Mouse (Mus musculus): ENCODE results near the gene Gpat3.

DNA sequence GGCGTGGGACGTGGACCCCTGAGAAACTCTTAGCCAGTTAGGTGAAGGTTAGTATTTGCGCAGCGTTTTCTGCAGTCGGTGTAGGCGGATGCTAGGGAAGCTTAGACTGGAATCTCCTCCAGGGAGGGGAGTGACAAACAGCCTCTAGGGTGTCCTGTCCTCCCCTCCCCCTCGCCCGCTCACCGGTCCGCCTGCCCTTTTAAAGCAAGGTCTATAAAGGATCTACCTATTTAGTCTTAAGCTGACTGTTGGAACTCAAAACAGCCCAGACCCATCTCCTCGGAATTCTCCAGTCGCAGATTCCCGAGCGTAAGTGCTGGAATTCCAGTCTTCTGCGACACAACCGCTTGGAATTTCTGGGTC lies at the start of gene Gpat3:
- TF ChIP-seq CTCF (IDR thresholded peaks at IDR 0.05; ENCODE audit: control insufficient read depth, insufficient read depth, insufficient read length) (no peak), MYOG (IDR thresholded peaks at IDR 0.05; ENCODE audit: control insufficient read depth, extremely low read depth, insufficient read length) (no peak), FOSL1 (IDR thresholded peaks at IDR 0.05; ENCODE audit: insufficient read depth, low read length, poor library complexity, severe bottlenecking) (no peak), MAX (IDR thresholded peaks at IDR 0.05) (no peak), USF1 (IDR thresholded peaks at IDR 0.05; ENCODE audit: low read depth) (no peak), MYOD1 (IDR thresholded peaks at IDR 0.05; ENCODE audit: control insufficient read depth, insufficient read length, low read depth) (no peak), CEBPB (IDR thresholded peaks at IDR 0.05; ENCODE audit: low read depth) (no peak)

Data from C2C12 (cell line).